Mouse (Mus musculus): ENCODE data around the gene Fbxo44.

DNA sequence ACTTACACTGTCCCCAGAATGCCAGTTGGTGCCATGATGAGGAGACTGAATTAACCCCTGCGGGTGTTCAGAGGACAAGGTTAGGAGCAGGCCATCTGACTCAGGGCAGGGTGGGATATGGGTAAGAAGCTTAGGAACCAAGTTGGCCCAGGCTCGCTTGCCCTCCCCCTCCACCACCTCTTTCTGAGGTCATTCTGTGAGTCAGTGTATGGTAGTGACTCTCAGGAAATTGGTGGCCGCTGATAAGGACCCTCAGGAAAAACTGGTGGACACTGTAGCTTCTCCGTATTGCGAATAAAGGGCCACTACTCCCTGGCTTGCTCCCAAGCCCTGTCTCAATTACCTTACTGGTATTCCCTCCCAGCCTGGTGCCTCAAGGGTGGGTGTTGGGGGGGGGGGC, 51.1 kb downstream of the Fbxo44 start:
- TF ChIP-seq CTCF (conservative IDR thresholded peaks at IDR 0.05; ENCODE audit: insufficient read depth, insufficient read length, low read depth, low read length) (no peak), POLR2A (IDR thresholded peaks at IDR 0.05; ENCODE audit: low read depth, low read length) (no peak)

Data from kidney, adult 2 months (tissue).